Mouse (Mus musculus): ENCODE data around the gene Fbln2. TPM values are rescaled to one million over a fixed set of nuclear protein-coding genes. Genes with fewer than 3 reads are reported as not detected.

The Fbln2 gene
- polyA plus RNA-seq, 1 experiment, result 16.4 TPM

DNA sequence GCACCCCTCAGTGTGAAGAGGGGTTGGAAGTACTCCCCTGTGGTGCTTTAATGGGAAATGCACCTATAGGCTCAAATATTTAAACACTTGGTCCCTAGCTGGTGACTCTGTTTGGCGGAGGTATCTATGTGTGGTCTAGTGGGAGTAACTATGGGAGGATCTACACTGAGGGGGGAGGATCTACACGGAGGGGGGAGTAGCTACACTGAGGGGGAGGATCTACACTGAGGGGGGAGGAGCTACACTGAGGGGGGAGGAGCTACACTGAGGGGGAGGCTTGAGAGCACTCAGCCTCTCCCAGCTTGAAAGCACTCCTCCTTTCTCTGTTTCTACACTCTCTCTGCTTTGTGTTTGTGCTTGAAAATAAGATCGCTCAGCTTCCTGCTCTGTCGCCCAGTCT lies 67.2 kb downstream of the Fbln2 start:
- H3K4me1 ChIP-seq (ENCODE audit: control insufficient read depth, insufficient read depth, low read length), result no peaks in the 10 kb centered on the region
- TF ChIP-seq POLR2A (IDR thresholded peaks at IDR 0.05; ENCODE audit: borderline replicate concordance, control insufficient read depth, low read depth, low read length) (no peak), CTCF (IDR thresholded peaks at IDR 0.05; ENCODE audit: control insufficient read depth, insufficient read depth, low read length) (no peak)
- H3K4me3 ChIP-seq (replicated peaks; ENCODE audit: control insufficient read depth, low read depth, low read length), result no peak overlapping the region
- 28% methylated on average over 4 of the region's 4 CpGs for WGBS
- no peak overlapping the region for H3K27ac ChIP-seq (ENCODE audit: control insufficient read depth, insufficient read depth, low read depth, low read length, poor library complexity)

GRCm38 (mm10) chr6:91281206-91281605 lies 69.0 kb downstream of the Fbln2 start:
- 8% methylated on average over 6 of the region's 6 CpGs for WGBS

GRCm38 (mm10) chr6:91281747-91282146 lies 69.5 kb downstream of the Fbln2 start:
- Histone ChIP-seq H3K4me1 (ENCODE audit: control insufficient read depth, insufficient read depth, low read length) (no peaks in the 10 kb centered on the region), H3K27ac (ENCODE audit: control insufficient read depth, insufficient read depth, low read depth, low read length, poor library complexity) (no peak overlapping the region), H3K4me3 (replicated peaks; ENCODE audit: control insufficient read depth, low read depth, low read length) (no peak overlapping the region)
- TF ChIP-seq CTCF (IDR thresholded peaks at IDR 0.05; ENCODE audit: control insufficient read depth, insufficient read depth, low read length) (no peak), POLR2A (IDR thresholded peaks at IDR 0.05; ENCODE audit: borderline replicate concordance, control insufficient read depth, low read depth, low read length) (no peak)
- WGBS, result 59% methylated on average over 5 of the region's 5 CpGs

More at GRCm38 (mm10) chr6:91281206-91281605, 69.0 kb downstream of the Fbln2 start:
- Histone ChIP-seq H3K4me1 (ENCODE audit: control insufficient read depth, insufficient read depth, low read length) (no peaks in the 10 kb centered on the region), H3K4me3 (replicated peaks; ENCODE audit: control insufficient read depth, low read depth, low read length) (no peak overlapping the region), H3K27ac (ENCODE audit: control insufficient read depth, insufficient read depth, low read depth, low read length, poor library complexity) (no peak overlapping the region)
- peak; percentile 94 for TF ChIP-seq CTCF (IDR thresholded peaks at IDR 0.05; ENCODE audit: control insufficient read depth, insufficient read depth, low read length)
- no peak for TF ChIP-seq POLR2A (IDR thresholded peaks at IDR 0.05; ENCODE audit: borderline replicate concordance, control insufficient read depth, low read depth, low read length)

DNA sequence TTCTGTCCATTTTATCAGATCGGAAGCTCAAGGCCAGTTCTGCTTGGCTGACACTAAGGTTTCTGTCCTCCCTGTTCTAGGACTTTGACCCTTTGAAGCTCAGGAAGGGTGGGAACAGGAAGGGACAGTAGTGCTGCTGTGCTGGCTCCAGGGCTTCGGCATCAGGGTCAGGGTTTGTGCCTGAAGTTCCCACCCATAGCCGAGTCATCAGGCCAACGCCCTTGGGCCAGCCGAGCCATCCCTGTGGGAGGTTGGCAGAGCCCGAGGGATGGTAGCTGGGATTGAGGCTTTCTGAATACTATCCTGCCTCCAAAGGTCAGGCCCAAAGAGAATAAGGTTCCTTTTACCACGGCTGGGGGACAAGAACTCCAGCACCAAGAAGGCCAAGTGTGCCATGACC lies 70.8 kb downstream of the Fbln2 start:
- 58% methylated on average over 7 of the region's 7 CpGs for WGBS
- Histone ChIP-seq H3K27ac (ENCODE audit: control insufficient read depth, insufficient read depth, low read depth, low read length, poor library complexity) (no peak overlapping the region), H3K4me3 (replicated peaks; ENCODE audit: control insufficient read depth, low read depth, low read length) (no peak overlapping the region), H3K4me1 (ENCODE audit: control insufficient read depth, insufficient read depth, low read length) (no peaks in the 10 kb centered on the region)
- TF ChIP-seq CTCF (IDR thresholded peaks at IDR 0.05; ENCODE audit: control insufficient read depth, insufficient read depth, low read length), result no peak
- no peak for TF ChIP-seq POLR2A (IDR thresholded peaks at IDR 0.05; ENCODE audit: borderline replicate concordance, control insufficient read depth, low read depth, low read length)

DNA sequence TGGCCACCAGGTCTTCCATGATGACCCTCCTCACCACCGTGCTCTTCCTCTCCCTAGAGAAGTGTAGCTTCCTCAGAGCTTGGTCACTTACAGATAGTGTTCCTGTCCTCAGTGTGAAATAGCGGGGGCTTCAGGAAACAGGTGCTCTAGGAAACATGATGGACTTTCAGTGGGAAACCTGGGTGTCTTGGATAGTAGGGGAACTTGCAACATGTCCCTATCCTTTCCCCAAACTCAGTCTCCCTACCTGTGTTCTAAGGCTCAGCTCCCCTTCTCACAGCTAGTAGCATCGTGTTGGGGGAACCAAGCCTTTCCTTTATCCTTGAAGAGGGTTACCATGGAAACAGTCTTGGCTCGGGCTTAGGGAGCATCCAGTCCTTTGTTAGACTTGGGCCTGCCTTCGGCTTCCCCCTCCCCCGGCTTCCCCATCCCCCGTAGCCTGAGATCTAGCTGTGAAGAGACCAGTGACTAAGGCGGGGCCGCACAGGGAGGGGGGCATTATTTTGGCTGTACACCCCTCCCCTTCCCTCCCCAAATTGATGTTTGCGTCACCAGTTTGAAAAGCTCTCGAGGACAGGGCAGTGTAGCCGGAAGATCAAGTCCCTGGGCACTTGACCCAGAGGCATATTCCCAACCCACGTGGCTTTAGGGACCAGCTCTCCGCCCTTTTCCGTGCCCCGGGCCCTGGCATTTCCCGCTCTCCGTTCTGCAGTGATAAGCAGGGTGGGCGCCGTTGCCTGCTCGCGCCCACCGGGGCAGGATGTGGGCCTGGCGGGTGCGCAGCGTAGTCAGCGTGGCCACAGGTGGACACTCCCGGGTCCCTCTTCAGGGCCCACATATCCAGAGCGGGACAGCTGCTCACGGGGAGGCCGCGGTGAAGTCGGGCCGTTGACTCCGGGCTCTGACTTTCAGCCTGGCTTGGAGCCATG lies 72.5 kb downstream of the Fbln2 start:
- TF ChIP-seq POLR2A (IDR thresholded peaks at IDR 0.05; ENCODE audit: borderline replicate concordance, control insufficient read depth, low read depth, low read length) (no peak), CTCF (IDR thresholded peaks at IDR 0.05; ENCODE audit: control insufficient read depth, insufficient read depth, low read length) (no peak)
- Histone ChIP-seq H3K4me3 (replicated peaks; ENCODE audit: control insufficient read depth, low read depth, low read length) (no peak overlapping the region), H3K4me1 (ENCODE audit: control insufficient read depth, insufficient read depth, low read length) (no peaks in the 10 kb centered on the region), H3K27ac (ENCODE audit: control insufficient read depth, insufficient read depth, low read depth, low read length, poor library complexity) (no peak overlapping the region)
- WGBS, result 13% methylated on average over 35 of the region's 35 CpGs

DNA sequence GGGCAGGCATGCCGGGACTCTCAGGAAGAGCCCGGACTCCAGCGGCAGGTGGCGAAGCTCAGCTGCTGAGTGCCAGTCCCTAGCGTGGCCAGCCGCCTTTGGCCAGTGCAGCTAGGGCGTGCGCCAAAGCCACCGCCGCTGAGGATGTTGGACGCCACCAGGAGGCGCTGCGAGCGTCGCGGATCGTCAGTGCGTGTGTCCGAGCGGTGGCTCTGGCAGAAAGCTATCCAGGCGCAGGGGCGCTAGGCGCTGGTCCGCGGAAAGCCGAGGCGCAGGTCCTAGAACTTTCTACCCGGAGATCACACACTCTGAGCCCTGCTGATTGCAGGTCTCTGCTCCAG lies 73.2 kb downstream of the Fbln2 start:
- no peaks in the 10 kb centered on the region for H3K4me1 ChIP-seq (ENCODE audit: control insufficient read depth, insufficient read depth, low read length)
- no peak overlapping the region for H3K4me3 ChIP-seq (replicated peaks; ENCODE audit: control insufficient read depth, low read depth, low read length)
- WGBS, result under 1% methylated on average over 28 of the region's 28 CpGs
- H3K27ac ChIP-seq (ENCODE audit: control insufficient read depth, insufficient read depth, low read depth, low read length, poor library complexity), result no peak overlapping the region
- no peak for TF ChIP-seq POLR2A (IDR thresholded peaks at IDR 0.05; ENCODE audit: borderline replicate concordance, control insufficient read depth, low read depth, low read length)
- TF ChIP-seq CTCF (IDR thresholded peaks at IDR 0.05; ENCODE audit: control insufficient read depth, insufficient read depth, low read length), result peak; percentile 74

DNA sequence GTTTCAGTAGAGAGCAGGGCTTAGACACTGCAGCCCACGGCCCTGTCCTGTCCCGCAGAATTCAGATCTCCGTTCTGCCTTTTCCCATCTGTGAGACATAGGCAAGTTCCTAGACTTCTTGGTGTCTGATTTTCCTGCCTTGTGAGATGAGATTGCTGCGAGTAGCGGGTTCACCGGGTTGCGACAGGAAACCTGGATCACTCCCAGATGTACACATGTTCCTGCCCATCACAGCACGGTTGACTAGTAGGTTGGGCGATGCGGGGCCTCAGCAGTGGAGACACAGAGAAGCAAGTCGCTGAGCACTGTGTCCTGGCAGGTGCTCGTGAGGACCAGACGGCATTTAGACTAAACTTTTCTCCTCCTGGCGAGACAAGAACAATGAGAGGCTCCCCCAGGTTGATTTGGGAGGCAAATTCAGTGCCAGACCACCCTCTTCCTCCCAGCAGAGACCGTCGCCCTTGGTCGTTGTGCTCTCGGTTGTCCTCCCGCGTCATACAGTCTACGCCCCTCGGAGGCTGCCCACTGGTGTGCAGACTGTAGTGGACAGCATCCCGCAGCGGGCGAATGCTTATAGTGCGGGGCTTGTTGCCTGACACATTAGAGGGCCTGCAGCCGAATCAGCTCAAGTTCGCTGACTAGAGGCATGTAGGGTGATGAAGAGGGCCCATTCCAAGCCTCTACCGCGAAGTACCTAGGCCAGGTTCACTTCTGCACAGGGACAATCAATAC lies 73.7 kb downstream of the Fbln2 start:
- WGBS, result 32% methylated on average over 30 of the region's 30 CpGs
- H3K27ac ChIP-seq (ENCODE audit: control insufficient read depth, insufficient read depth, low read depth, low read length, poor library complexity), result no peak overlapping the region
- H3K4me3 ChIP-seq (replicated peaks; ENCODE audit: control insufficient read depth, low read depth, low read length), result no peak overlapping the region
- H3K4me1 ChIP-seq (ENCODE audit: control insufficient read depth, insufficient read depth, low read length), result no peaks in the 10 kb centered on the region
- no peak for TF ChIP-seq POLR2A (IDR thresholded peaks at IDR 0.05; ENCODE audit: borderline replicate concordance, control insufficient read depth, low read depth, low read length)
- TF ChIP-seq CTCF (IDR thresholded peaks at IDR 0.05; ENCODE audit: control insufficient read depth, insufficient read depth, low read length), result no peak

GRCm38 (mm10) chr6:91286624-91287023 lies 74.4 kb downstream of the Fbln2 start:
- 4% methylated on average over 15 of the region's 15 CpGs for WGBS
- H3K27ac ChIP-seq (ENCODE audit: control insufficient read depth, insufficient read depth, low read depth, low read length, poor library complexity), result no peak overlapping the region
- TF ChIP-seq CTCF (IDR thresholded peaks at IDR 0.05; ENCODE audit: control insufficient read depth, insufficient read depth, low read length) (peak; percentile 91), POLR2A (IDR thresholded peaks at IDR 0.05; ENCODE audit: borderline replicate concordance, control insufficient read depth, low read depth, low read length) (no peak)
- H3K4me3 ChIP-seq (replicated peaks; ENCODE audit: control insufficient read depth, low read depth, low read length), result no peak overlapping the region
- H3K4me1 ChIP-seq (ENCODE audit: control insufficient read depth, insufficient read depth, low read length), result no peaks in the 10 kb centered on the region

All from bone marrow, adult 2 months (tissue).